Mouse (Mus musculus) lung, postnatal 0 days (tissue): Measurements from ENCODE around the gene Pym1. TPM values are rescaled to one million over a fixed set of nuclear protein-coding genes. Genes with fewer than 3 reads are reported as not detected.

ENCODE experiments used
- ATAC-seq: fragments of 200-750 bp; cut with Nextera tagmentation; 2 replicates; pipeline ENCODE4 v1.8.0; 2017; ENCODE audit warnings: moderate library complexity
- DNase-seq: peaks from one replicate; pipeline ENCODE4 v3.0.0-alpha.2; 2016; ENCODE audit warnings: low spot score
- H3K27ac ChIP-seq: fragments of 300-500 bp; sonication (generic); 2 replicates; pipeline ENCODE4 v1.5.1; 2014; ENCODE audit warnings: antibody characterized with exemption, mild to moderate bottlenecking, low read length, mixed read lengths
- H3K27me3 ChIP-seq: fragments of 300-500 bp; sonication (generic); replicated peaks from 2 replicates; pipeline ENCODE4 v1.6.1; 2014; ENCODE audit warnings: low read length, mixed read lengths; ENCODE audit not compliant: insufficient read depth
- H3K36me3 ChIP-seq: fragments of 300-500 bp; sonication (generic); 2 replicates; pipeline ENCODE4 v1.6.1; 2014; ENCODE audit warnings: low read length, mixed read lengths; ENCODE audit not compliant: insufficient read depth
- H3K4me1 ChIP-seq: fragments of 300-500 bp; sonication (generic); 2 replicates; pipeline ENCODE4 v1.6.1; 2014; ENCODE audit warnings: antibody characterized with exemption, low read depth, low read length, mixed read lengths; ENCODE audit not compliant: insufficient read depth
- H3K4me2 ChIP-seq: fragments of 300-500 bp; sonication (generic); replicated peaks from 2 replicates; pipeline ENCODE4 v1.6.1; 2014; ENCODE audit warnings: low read depth, mild to moderate bottlenecking, low read length, moderate library complexity, mixed read lengths
- H3K4me3 ChIP-seq: fragments of 300-500 bp; sonication (generic); 2 replicates; pipeline ENCODE4 v1.5.1; 2014; ENCODE audit warnings: low read depth, low read length
- H3K9ac ChIP-seq: fragments of 300-500 bp; sonication (generic); replicated peaks from 2 replicates; pipeline ENCODE4 v1.6.1; 2014; ENCODE audit warnings: low read depth, mild to moderate bottlenecking
- H3K9me3 ChIP-seq: fragments of 300-500 bp; sonication (generic); 2 replicates; pipeline ENCODE4 v1.6.1; 2016; ENCODE audit warnings: low read length, mixed read lengths
- CTCF ChIP-seq: IDR thresholded peaks from 2 replicates; pipeline ENCODE4 v1.5.1; 2016; ENCODE audit warnings: antibody characterized with exemption, mild to moderate bottlenecking
- EP300 ChIP-seq: IDR thresholded peaks from 2 replicates; pipeline ENCODE4 v1.6.1; 2016; ENCODE audit warnings: antibody characterized with exemption, mild to moderate bottlenecking, control low read depth
- WGBS: fragments of 180-500 bp; shearing (Covaris S2); extraction: QIAGEN DNeasy Blood & Tissue Kit; methylation state at CpG from one replicate; pipeline ENCODE4 v1.1.7; 2014; 5-methylcytosine and 5-hydroxymethylcytosine counted together
- polyA plus RNA-seq: library from polyadenylated mRNA; unstranded; fragments of >200 nt; fragmentation: Nextera tagmentation; extraction: Ambion mirVana; gene quantifications from 2 replicates; pipeline ENCODE4 v1.2.1, GENCODE M21; 2015

The Pym1 gene
- polyA plus RNA-seq, 1 experiment from 2014 or later: 24.9 TPM

- H3K27me3 ChIP-seq: no peaks in the 10 kb centered on the region
- 1% methylated on average over 37 of the region's 37 CpGs for WGBS
- ATAC-seq: peak; percentile 68
Measured at GRCm38 (mm10) chr10:128748252-128748864, 669 bp downstream of the Pym1 start.

GRCm38 (mm10) chr10:128772895-128773294 is 25.2 kb downstream of the Pym1 start:
- no peak for ATAC-seq
- WGBS: 76% methylated on average over 2 of the region's 2 CpGs
- no peak overlapping the region for H3K27ac ChIP-seq

More at GRCm38 (mm10) chr10:128748252-128748864, 669 bp downstream of the Pym1 start:
- H3K4me1 ChIP-seq: peaks cover 13% of the 10 kb centered on the region; the same call in 1 of the 2 replicates
- H3K27ac ChIP-seq: peak overlapping the region; percentile 99
- peak overlapping the region; percentile 92 for H3K4me2 ChIP-seq
- peak; percentile 94 for DNase-seq
- no peaks in the 10 kb centered on the region for H3K36me3 ChIP-seq
- TF ChIP-seq EP300 (peak; percentile 52; the same call in 1 of the 2 replicates), CTCF (peak; percentile 57)
- H3K9me3 ChIP-seq: no peaks in the 10 kb centered on the region
- H3K4me3 ChIP-seq: peak overlapping the region; percentile 83
- H3K9ac ChIP-seq: peak overlapping the region; percentile 74

DNA sequence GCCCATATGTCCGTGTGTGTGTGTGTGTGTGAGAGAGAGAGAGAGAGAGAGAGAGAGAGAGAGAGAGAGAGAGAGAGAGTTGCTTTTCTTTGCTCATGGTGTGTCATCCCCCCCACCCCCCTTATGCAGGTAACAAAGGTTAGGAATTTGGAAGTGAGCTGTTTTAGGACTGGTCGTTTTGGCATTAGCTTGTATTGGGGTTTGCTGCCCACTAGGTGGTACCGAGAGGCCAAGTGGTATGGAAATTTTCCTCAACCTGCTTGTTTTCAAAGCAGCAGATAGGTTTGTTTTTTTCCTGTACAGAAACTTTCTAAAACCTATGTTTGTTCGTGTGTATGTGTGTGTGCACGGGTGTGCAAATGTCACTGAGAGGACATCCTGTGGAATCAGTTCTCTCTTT is 26.0 kb downstream of the Pym1 start:
- Histone ChIP-seq H3K9ac (no peak overlapping the region), H3K4me2 (no peak overlapping the region), H3K36me3 (no peaks in the 10 kb centered on the region), H3K9me3 (no peaks in the 10 kb centered on the region), H3K4me3 (no peak overlapping the region), H3K27me3 (no peaks in the 10 kb centered on the region), H3K4me1 (peaks cover 4% of the 10 kb centered on the region; the same call in 1 of the 2 replicates), H3K27ac (no peak overlapping the region)
- 32% methylated on average over 5 of the region's 5 CpGs for WGBS
- peak; percentile 66 for TF ChIP-seq CTCF
- TF ChIP-seq EP300: no peak
- DNase-seq (peak; percentile 44), ATAC-seq (no peak)

More at GRCm38 (mm10) chr10:128772895-128773294, 25.2 kb downstream of the Pym1 start:
- H3K36me3 ChIP-seq: no peaks in the 10 kb centered on the region
- H3K4me3 ChIP-seq: no peak overlapping the region
- TF ChIP-seq EP300 (no peak), CTCF (peak; percentile 61)
- no peaks in the 10 kb centered on the region for H3K4me1 ChIP-seq
- H3K4me2 ChIP-seq: no peak overlapping the region
- H3K9ac ChIP-seq: no peak overlapping the region
- H3K9me3 ChIP-seq: no peaks in the 10 kb centered on the region
- H3K27me3 ChIP-seq: no peaks in the 10 kb centered on the region
- peak; percentile 33 for DNase-seq

GRCm38 (mm10) chr10:128778441-128778840 is 30.8 kb downstream of the Pym1 start:
- H3K27me3 ChIP-seq: no peaks in the 10 kb centered on the region
- peak overlapping the region; percentile 97 for H3K27ac ChIP-seq
- ATAC-seq (no peak), DNase-seq (no peak)
- no peaks in the 10 kb centered on the region for H3K36me3 ChIP-seq
- TF ChIP-seq EP300 (no peak), CTCF (no peak)
- no peaks in the 10 kb centered on the region for H3K9me3 ChIP-seq
- peak overlapping the region; percentile 19; the same call in 1 of the 2 replicates for H3K4me2 ChIP-seq
- peaks cover 7% of the 10 kb centered on the region; the same call in 1 of the 2 replicates for H3K4me1 ChIP-seq
- WGBS: 87% methylated on average over 2 of the region's 2 CpGs
- H3K4me3 ChIP-seq: no peak overlapping the region
- H3K9ac ChIP-seq: 0 out of 2 replicates have a peak overlapping the region, but pooled peaks have one; percentile 19

DNA sequence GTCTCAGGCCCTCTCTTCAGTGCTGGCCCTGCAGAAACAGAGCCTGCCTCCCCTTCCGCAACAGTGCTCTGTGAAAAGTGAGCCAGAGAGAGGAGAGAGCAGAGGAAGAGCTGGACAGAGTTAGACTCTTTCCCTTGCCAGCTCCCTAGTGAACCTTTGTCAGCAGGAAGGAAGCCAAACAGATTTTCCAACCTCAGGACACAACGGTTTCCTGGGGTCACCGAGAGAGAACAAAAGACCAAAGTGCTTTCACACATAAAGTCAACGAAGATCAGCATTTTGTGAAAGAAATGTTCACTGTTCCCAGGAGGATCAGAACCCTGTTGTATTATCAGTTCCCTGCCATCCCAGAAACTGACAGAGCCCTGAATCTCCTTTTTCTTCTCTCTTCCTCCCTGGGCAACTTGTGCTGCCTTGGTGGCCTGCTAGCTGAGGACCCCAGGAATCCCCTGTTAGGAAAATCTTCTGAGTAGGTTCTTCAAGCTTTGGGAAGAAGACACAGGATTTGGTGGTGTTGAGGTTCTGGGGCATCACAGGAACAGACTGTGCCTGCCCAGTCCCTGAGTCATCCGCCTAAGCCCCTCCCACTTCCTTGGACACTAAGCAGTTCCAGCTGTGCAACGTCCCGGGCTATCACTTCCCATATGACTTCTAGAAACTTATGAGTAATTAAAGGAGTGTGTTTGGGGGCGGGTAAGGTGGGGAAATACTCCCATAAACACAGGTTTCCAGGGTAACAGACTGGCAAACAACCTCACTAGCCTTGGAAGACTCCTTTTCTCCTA is 31.5 kb downstream of the Pym1 start:
- 12% methylated on average over 8 of the region's 8 CpGs for WGBS
- H3K4me2 ChIP-seq: peak overlapping the region; percentile 19; the same call in 1 of the 2 replicates
- DNase-seq: peak; percentile 98

GRCm38 (mm10) chr10:128780200-128780599 is 32.5 kb downstream of the Pym1 start:
- Histone ChIP-seq H3K4me3 (no peak overlapping the region), H3K27ac (peak overlapping the region; percentile 74), H3K4me1 (peaks cover 7% of the 10 kb centered on the region; the same call in 1 of the 2 replicates), H3K4me2 (no peak overlapping the region), H3K36me3 (no peaks in the 10 kb centered on the region), H3K27me3 (no peaks in the 10 kb centered on the region), H3K9me3 (no peaks in the 10 kb centered on the region), H3K9ac (no peak overlapping the region)
- ATAC-seq (peak; percentile 4; the same call in 1 of the 2 replicates), DNase-seq (peak; percentile 38)
- no peak for TF ChIP-seq CTCF
- 0 out of 2 replicates have a peak, but pooled peaks have one; percentile 15 for TF ChIP-seq EP300
- 85% methylated on average over 1 of the region's 1 CpGs for WGBS

More for the DNA sequence above, 31.5 kb downstream of the Pym1 start:
- peak; percentile 99 for ATAC-seq
- Histone ChIP-seq H3K4me1 (peaks cover 7% of the 10 kb centered on the region; the same call in 1 of the 2 replicates), H3K9ac (0 out of 2 replicates have a peak overlapping the region, but pooled peaks have one; percentile 19), H3K9me3 (no peaks in the 10 kb centered on the region), H3K36me3 (no peaks in the 10 kb centered on the region), H3K27me3 (no peaks in the 10 kb centered on the region), H3K4me3 (no peak overlapping the region), H3K27ac (peak overlapping the region; percentile 97)
- TF ChIP-seq CTCF (no peak), EP300 (peak; percentile 95)
